Mouse (Mus musculus) stomach, embryonic 14.5 days (tissue): ENCODE measurements at regions not wholly inside any gene's neighbourhood (a gene's known extent, or its start where the extent isn't known, plus 50 kb on each side); places are given as distances from the start of the nearest gene placed in this dataset.

Source experiments
- ATAC-seq: fragments of 200-750 bp; cut with Nextera tagmentation; 2 replicates; pipeline ENCODE4 v1.8.0; 2017; ENCODE audit warnings: low read depth, moderate TSS enrichment; ENCODE audit not compliant: insufficient number of reproducible peaks, insufficient read depth, low FRiP score
- H3K27ac ChIP-seq: fragments of 300-500 bp; sonication (generic); 2 replicates; pipeline ENCODE4 v1.5.1; 2014; ENCODE audit warnings: mild to moderate bottlenecking, low read length, moderate library complexity, mixed read lengths
- H3K27me3 ChIP-seq: fragments of 300-500 bp; sonication (generic); 2 replicates; pipeline ENCODE4 v1.6.1; 2014; ENCODE audit warnings: low read length, control low read depth, mixed read lengths; ENCODE audit not compliant: control insufficient read depth, insufficient read depth
- H3K36me3 ChIP-seq: fragments of 300-500 bp; sonication (generic); 2 replicates; pipeline ENCODE4 v1.6.1; 2014; ENCODE audit warnings: mild to moderate bottlenecking, control low read depth, low read length, moderate library complexity, mixed read lengths; ENCODE audit not compliant: control insufficient read depth, insufficient read depth
- H3K4me1 ChIP-seq: fragments of 300-500 bp; sonication (generic); 2 replicates; pipeline ENCODE4 v1.6.1; 2014; ENCODE audit warnings: low read length, control low read depth, mixed read lengths; ENCODE audit not compliant: control insufficient read depth, insufficient read depth
- H3K4me2 ChIP-seq: fragments of 300-500 bp; sonication (generic); replicated peaks from 2 replicates; pipeline ENCODE4 v1.6.1; 2014; ENCODE audit warnings: low read depth, low read length, control low read depth
- H3K4me3 ChIP-seq: fragments of 300-500 bp; sonication (generic); 2 replicates; pipeline ENCODE4 v1.5.1; 2014; ENCODE audit warnings: low read depth, low read length, control low read depth
- H3K9ac ChIP-seq: fragments of 300-500 bp; sonication (generic); replicated peaks from 2 replicates; pipeline ENCODE4 v1.6.1; 2014; ENCODE audit warnings: low read depth, mild to moderate bottlenecking, control low read depth, low read length, moderate library complexity, mixed read lengths
- H3K9me3 ChIP-seq: fragments of 300-500 bp; sonication (generic); 2 replicates; pipeline ENCODE4 v1.6.1; 2016; ENCODE audit warnings: low read depth, low read length, control low read depth; ENCODE audit not compliant: control insufficient read depth
- WGBS: fragments of 180-500 bp; shearing (Covaris S2); extraction: QIAGEN DNeasy Blood & Tissue Kit; methylation state at CpG from one replicate; pipeline ENCODE4 v1.1.7; 2014; 5-methylcytosine and 5-hydroxymethylcytosine counted together

- ATAC-seq, result no peak
- H3K9ac ChIP-seq, result no peak overlapping the region
- no peak overlapping the region for H3K27ac ChIP-seq
- no peaks in the 10 kb centered on the region for H3K27me3 ChIP-seq
- no peaks in the 10 kb centered on the region for H3K4me1 ChIP-seq
- H3K9me3 ChIP-seq, result no peaks in the 10 kb centered on the region
- no peak overlapping the region for H3K4me2 ChIP-seq
- 56% methylated on average over 21 of the region's 21 CpGs for WGBS
- no peaks in the 10 kb centered on the region for H3K36me3 ChIP-seq
- no peak overlapping the region for H3K4me3 ChIP-seq
Observed at GRCm38 (mm10) chr5:118841210-118842016, 280.9 kb downstream of the Med13l start.

GRCm38 (mm10) chr5:118842017-118842396, 281.5 kb downstream of the Med13l start:
- Histone ChIP-seq H3K27ac (no peak overlapping the region), H3K4me1 (no peaks in the 10 kb centered on the region), H3K36me3 (no peaks in the 10 kb centered on the region), H3K9me3 (no peaks in the 10 kb centered on the region), H3K4me2 (no peak overlapping the region), H3K4me3 (no peak overlapping the region), H3K27me3 (no peaks in the 10 kb centered on the region), H3K9ac (no peak overlapping the region)
- 50% methylated on average over 10 of the region's 10 CpGs for WGBS
- ATAC-seq, result no peak

DNA sequence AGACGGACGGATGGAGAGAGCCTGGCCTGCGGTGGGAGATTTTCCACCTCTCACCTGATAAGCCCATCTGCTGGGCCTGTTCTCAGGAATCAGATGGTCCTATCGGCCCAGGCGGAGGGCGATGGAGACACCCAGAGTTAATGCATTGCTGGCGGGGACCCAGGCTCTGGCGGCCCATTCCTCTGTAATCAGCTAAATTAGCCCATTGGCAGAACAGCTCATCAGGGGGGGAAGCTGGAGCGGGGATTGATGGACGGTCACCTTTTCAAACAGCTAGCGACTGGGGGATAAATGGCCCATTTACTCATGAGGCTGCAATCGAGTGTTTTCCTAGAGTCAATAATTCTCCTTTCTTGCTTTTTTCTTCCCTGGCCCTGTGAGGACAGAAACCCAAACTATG, 296.5 kb downstream of the Med13l start:
- no peak overlapping the region for H3K27ac ChIP-seq
- no peak for ATAC-seq
- H3K4me1 ChIP-seq, result no peaks in the 10 kb centered on the region
- no peak overlapping the region for H3K4me2 ChIP-seq
- H3K4me3 ChIP-seq, result no peak overlapping the region
- H3K36me3 ChIP-seq, result no peaks in the 10 kb centered on the region
- no peak overlapping the region for H3K9ac ChIP-seq
- H3K9me3 ChIP-seq, result no peaks in the 10 kb centered on the region
- WGBS, result 31% methylated on average over 12 of the region's 12 CpGs
- H3K27me3 ChIP-seq, result no peaks in the 10 kb centered on the region

- Histone ChIP-seq H3K27ac (no peak overlapping the region), H3K4me3 (no peak overlapping the region), H3K4me2 (no peak overlapping the region), H3K9ac (no peak overlapping the region), H3K36me3 (no peaks in the 10 kb centered on the region), H3K27me3 (no peaks in the 10 kb centered on the region), H3K4me1 (no peaks in the 10 kb centered on the region), H3K9me3 (peaks cover 4% of the 10 kb centered on the region; the same call in 1 of the 2 replicates)
- WGBS, result 85% methylated on average over 13 of the region's 13 CpGs
- ATAC-seq, result no peak
Observed at GRCm38 (mm10) chr5:118861143-118861847, 300.8 kb downstream of the Med13l start.

GRCm38 (mm10) chr5:118867511-118867910, 307.0 kb downstream of the Med13l start:
- 73% methylated on average over 5 of the region's 5 CpGs for WGBS
- Histone ChIP-seq H3K4me2 (no peak overlapping the region), H3K36me3 (no peaks in the 10 kb centered on the region), H3K27ac (no peak overlapping the region), H3K9me3 (peaks cover 5% of the 10 kb centered on the region; the same call in 1 of the 2 replicates), H3K4me1 (no peaks in the 10 kb centered on the region), H3K4me3 (no peak overlapping the region), H3K27me3 (no peaks in the 10 kb centered on the region), H3K9ac (no peak overlapping the region)
- no peak for ATAC-seq

GRCm38 (mm10) chr5:118869330-118869729, 308.9 kb downstream of the Med13l start:
- Histone ChIP-seq H3K4me2 (no peak overlapping the region), H3K4me1 (no peaks in the 10 kb centered on the region), H3K9ac (no peak overlapping the region), H3K9me3 (peaks cover 3% of the 10 kb centered on the region; the same call in 1 of the 2 replicates), H3K27me3 (no peaks in the 10 kb centered on the region), H3K36me3 (no peaks in the 10 kb centered on the region), H3K4me3 (no peak overlapping the region), H3K27ac (no peak overlapping the region)
- 80% methylated on average over 9 of the region's 9 CpGs for WGBS
- no peak for ATAC-seq

DNA sequence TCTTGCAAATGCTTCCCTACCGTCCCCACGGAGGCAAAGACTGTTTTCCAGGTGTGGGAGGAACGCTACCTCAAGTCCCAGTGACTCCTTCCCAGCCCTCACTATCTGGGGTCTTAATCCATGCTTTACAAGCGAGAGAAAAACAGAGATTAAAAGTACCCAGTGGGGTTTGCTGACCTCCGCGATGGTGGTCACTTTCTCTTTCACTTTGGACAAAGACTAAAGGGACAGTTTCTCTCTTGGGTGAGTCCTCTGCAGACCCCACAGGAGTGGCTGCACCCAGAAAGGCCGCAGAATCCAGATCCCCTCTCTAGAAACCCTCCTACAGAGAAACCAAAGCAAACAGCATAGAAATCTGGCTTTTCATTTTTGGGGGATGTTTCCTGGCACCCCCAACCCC, 313.4 kb downstream of the Med13l start:
- Histone ChIP-seq H3K9me3 (no peaks in the 10 kb centered on the region), H3K9ac (no peak overlapping the region), H3K36me3 (no peaks in the 10 kb centered on the region), H3K4me2 (no peak overlapping the region), H3K4me1 (peaks cover 3% of the 10 kb centered on the region; the same call in 1 of the 2 replicates), H3K27ac (no peak overlapping the region), H3K27me3 (peaks cover 15% of the 10 kb centered on the region), H3K4me3 (no peak overlapping the region)
- ATAC-seq, result no peak
- WGBS, result 53% methylated on average over 7 of the region's 7 CpGs

DNA sequence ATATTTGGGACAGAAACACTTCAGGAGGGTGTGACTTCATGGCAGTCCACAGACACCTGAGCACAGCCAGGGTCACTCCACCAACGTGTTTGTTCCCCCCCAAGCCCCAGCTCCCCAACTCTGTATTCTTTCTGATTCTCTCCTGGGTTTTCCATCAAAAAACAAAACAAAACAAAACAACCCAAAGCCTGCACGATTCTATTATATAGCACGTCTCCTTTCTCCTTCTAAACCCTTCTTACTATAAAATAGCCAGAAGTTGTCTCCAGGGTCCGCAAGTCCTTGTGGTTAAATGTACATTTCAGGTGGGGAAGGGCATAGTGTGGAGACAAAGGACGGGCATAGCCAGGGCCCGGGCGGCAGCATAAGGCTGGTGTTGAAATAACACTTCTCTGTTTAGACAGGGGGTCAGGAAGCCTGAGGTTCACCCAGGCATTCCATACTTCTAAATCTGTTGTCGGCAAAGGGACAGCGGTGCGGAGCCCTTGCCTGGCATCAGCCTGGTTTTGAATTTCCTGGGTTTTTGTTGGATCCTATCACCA, 314.7 kb downstream of the Med13l start:
- ATAC-seq, result no peak
- H3K27me3 ChIP-seq, result peaks cover 20% of the 10 kb centered on the region
- H3K9me3 ChIP-seq, result no peaks in the 10 kb centered on the region
- no peaks in the 10 kb centered on the region for H3K36me3 ChIP-seq
- H3K4me2 ChIP-seq, result no peak overlapping the region
- H3K27ac ChIP-seq, result no peak overlapping the region
- no peak overlapping the region for H3K4me3 ChIP-seq
- WGBS, result 66% methylated on average over 10 of the region's 10 CpGs
- H3K4me1 ChIP-seq, result peaks cover 3% of the 10 kb centered on the region; the same call in 1 of the 2 replicates
- no peak overlapping the region for H3K9ac ChIP-seq
